Mouse (Mus musculus) bone marrow macrophage, adult 2 months (primary cell): ENCODE results near the gene Dnaic2. TPM values are rescaled to one million over a fixed set of nuclear protein-coding genes. Genes with fewer than 3 reads are reported as not detected.

Source experiments
- H3K27ac ChIP-seq: 2 replicates; pipeline ENCODE4 v1.5.1; 2012; ENCODE audit warnings: low read depth, low read length; ENCODE audit not compliant: insufficient read depth
- H3K4me1 ChIP-seq: 2 replicates; pipeline ENCODE4 v1.6.1; 2012; ENCODE audit warnings: low read length; ENCODE audit not compliant: control insufficient read depth, insufficient read depth
- H3K4me3 ChIP-seq: 2 replicates; pipeline ENCODE4 v1.5.1; 2012; ENCODE audit warnings: mild to moderate bottlenecking, low read length, moderate library complexity; ENCODE audit not compliant: insufficient read depth
- CTCF ChIP-seq: IDR thresholded peaks from 2 replicates; pipeline ENCODE4 v1.5.1; 2012; ENCODE audit warnings: low read depth, mild to moderate bottlenecking, low read length, moderate library complexity
- POLR2A ChIP-seq: IDR thresholded peaks from 2 replicates; pipeline ENCODE4 v1.6.1; 2012; ENCODE audit warnings: mild to moderate bottlenecking, low read depth, low read length, borderline replicate concordance
- polyA plus RNA-seq: library from polyadenylated mRNA; stranded (reverse); fragments of >200 nt; gene quantifications from 2 replicates; pipeline ENCODE4 v1.2.4, GENCODE M21; 2012; ENCODE audit not compliant: missing spikeins, insufficient read depth, insufficient read length

The Dnaic2 gene
- polyA plus RNA-seq, 1 experiment: not detected

GRCm38 (mm10) chr11:114741451-114741850, 14.2 kb downstream of the Dnaic2 start:
- no peak overlapping the region for H3K27ac ChIP-seq
- H3K4me3 ChIP-seq: no peak overlapping the region
- TF ChIP-seq CTCF (no peak), POLR2A (no peak)
- peaks cover 5% of the 10 kb centered on the region for H3K4me1 ChIP-seq

- no peak overlapping the region for H3K4me3 ChIP-seq
- H3K27ac ChIP-seq: no peak overlapping the region
- TF ChIP-seq POLR2A (no peak), CTCF (peak; percentile 78)
- peaks cover 13% of the 10 kb centered on the region for H3K4me1 ChIP-seq
These were observed 17.9 kb downstream of the Dnaic2 start for GRCm38 (mm10) chr11:114745134-114745533.

DNA sequence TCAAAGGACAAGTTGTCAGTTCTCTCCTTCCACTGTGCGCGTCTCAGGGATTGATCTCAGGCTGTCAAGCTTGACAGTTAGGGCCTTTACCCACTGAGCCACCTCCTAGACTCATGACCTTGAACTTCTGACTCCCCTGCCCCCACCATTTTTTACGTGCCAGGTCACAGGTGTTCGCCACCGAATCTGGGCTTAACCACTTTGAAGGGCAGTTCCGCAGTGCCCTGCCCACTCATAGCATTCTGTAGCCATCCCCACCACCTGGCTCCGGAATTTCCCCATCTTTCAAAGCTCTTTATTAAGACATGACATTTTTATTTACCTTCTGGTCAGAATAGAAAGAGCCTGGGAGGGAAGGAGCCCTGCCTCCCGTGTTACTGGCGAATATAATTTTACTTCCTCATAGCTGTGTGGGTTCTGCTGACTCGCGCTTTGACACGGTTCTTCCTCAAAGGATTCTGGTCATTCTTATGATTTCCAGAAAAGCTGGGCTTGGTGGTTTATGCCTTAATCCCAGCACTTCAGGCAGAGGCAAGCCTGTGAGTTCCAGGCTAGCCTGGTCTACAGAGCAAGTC, 20.4 kb downstream of the Dnaic2 start:
- TF ChIP-seq CTCF (no peak), POLR2A (no peak)
- peak overlapping the region; percentile 25; the same call in 1 of the 2 replicates for H3K27ac ChIP-seq
- no peak overlapping the region for H3K4me3 ChIP-seq
- peaks cover 11% of the 10 kb centered on the region for H3K4me1 ChIP-seq

GRCm38 (mm10) chr11:114764820-114765818, 37.9 kb downstream of the Dnaic2 start, which contains the start of gene Kif19a:
Gene Kif19a, plus strand, starts transcription at chr11:114765388.
- Histone ChIP-seq H3K4me3 (peak within 1 kb of the TSS; percentile 60), H3K27ac (no peak within 1 kb of the TSS), H3K4me1 (peaks cover 7% of the 10 kb centered on the region; the same call in 1 of the 2 replicates)
- TF ChIP-seq POLR2A (no peak), CTCF (no peak)

DNA sequence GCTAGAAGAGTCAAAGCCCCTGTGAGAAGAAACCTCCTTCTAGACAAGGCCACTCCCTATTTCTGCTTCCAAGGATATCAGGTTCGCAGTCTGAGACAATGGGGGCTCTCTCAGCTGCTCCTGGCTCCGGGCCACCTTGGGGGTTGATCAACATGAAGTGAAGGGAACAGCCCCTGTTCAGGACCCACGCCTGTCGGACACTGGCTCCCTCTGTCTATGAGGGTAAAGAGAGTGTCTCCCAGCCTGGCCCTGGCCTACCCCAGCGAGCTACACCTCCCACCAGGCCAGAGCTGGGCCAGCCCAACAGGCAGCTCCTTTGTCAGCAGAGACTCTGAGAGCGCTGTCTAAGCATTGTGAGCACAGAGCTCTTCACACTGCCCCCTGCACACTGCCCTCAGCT, 42.7 kb downstream of the Dnaic2 start:
- Histone ChIP-seq H3K27ac (no peak overlapping the region), H3K4me3 (no peak overlapping the region), H3K4me1 (peaks cover 3% of the 10 kb centered on the region; the same call in 1 of the 2 replicates)
- TF ChIP-seq CTCF (no peak), POLR2A (no peak)

- TF ChIP-seq CTCF: no peak
- no peak for TF ChIP-seq POLR2A
- H3K4me1 ChIP-seq: no peaks in the 10 kb centered on the region
- no peak overlapping the region for H3K27ac ChIP-seq
- no peak overlapping the region for H3K4me3 ChIP-seq
These were observed 44.7 kb downstream of the Dnaic2 start for GRCm38 (mm10) chr11:114771896-114772295.

DNA sequence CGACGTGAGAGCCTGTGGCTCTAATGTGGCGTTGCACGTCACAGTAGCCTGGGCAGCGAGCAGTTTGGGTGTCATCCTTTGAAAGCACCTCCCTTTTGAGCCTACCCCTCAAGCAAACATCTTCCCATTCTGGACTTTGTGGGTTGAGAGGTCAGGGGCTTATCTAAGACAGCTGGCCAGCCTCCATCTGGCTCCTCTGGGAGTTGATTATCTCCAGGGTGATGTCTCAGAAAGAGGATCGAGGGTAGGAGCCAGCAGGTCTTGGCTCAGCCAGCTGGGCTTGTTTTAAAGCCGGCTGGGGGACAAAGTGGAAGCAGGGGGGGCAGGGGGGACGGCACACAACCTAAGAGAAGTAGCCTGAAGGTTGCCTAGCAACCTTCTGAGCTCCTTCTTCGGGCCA, 52.9 kb downstream of the Dnaic2 start:
- Histone ChIP-seq H3K4me1 (no peaks in the 10 kb centered on the region), H3K27ac (no peak overlapping the region), H3K4me3 (no peak overlapping the region)
- TF ChIP-seq POLR2A: no peak
- TF ChIP-seq CTCF: no peak

GRCm38 (mm10) chr11:114785892-114786291, 58.7 kb downstream of the Dnaic2 start:
- no peak overlapping the region; the same call in 1 of the 2 replicates for H3K4me3 ChIP-seq
- H3K27ac ChIP-seq: no peak overlapping the region
- H3K4me1 ChIP-seq: peaks cover 3% of the 10 kb centered on the region; the same call in 1 of the 2 replicates
- TF ChIP-seq CTCF (no peak), POLR2A (no peak)

DNA sequence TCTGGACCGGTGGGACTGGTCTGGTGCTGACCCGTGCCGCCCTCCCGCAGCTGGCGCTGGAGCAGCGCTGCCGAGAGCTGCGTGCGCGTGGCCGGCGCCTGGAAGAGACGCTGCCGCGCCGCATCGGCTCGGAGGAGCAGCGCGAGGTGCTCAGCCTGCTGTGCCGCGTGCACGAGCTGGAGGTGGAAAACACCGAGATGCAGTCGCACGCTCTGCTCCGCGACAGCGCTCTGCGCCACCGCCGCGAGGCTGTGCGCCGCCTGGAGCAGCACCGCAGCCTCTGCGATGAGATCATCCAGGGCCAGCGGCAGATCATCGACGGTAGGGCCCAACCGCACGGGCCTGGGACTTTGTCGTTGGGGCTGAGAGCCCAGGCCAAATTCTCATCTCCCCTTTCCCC, 59.1 kb downstream of the Dnaic2 start:
- Histone ChIP-seq H3K4me1 (peaks cover 3% of the 10 kb centered on the region; the same call in 1 of the 2 replicates), H3K4me3 (peak overlapping the region; percentile 11; the same call in 1 of the 2 replicates), H3K27ac (no peak overlapping the region)
- TF ChIP-seq POLR2A (no peak), CTCF (no peak)

DNA sequence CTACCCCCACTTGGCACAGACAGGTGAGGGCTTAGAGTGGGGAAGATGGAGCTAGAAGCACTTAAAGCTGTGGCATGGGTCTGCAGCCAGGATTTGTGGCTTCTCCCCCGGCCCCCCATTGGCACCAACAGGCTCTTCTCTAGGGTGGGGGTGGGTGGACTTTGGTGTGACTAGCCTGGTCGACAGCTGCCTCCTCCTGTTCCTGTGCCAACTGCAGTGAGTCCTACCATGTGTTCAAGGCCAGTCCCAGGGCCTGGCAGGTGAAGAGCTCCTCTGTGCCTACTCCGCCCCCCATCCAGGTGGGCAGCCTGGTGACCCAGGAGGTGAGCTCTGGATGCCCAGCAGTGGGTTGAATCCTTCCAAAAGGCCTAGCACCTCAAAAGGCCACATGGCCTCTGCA, 60.4 kb downstream of the Dnaic2 start:
- TF ChIP-seq CTCF: no peak
- no peak for TF ChIP-seq POLR2A
- H3K4me1 ChIP-seq: peaks cover 8% of the 10 kb centered on the region
- no peak overlapping the region for H3K27ac ChIP-seq
- no peak overlapping the region for H3K4me3 ChIP-seq
